Mouse (Mus musculus) urinary bladder, adult 18-20 months (tissue): ENCODE measurements at regions not wholly inside any gene's neighbourhood (a gene's known extent, or its start where the extent isn't known, plus 50 kb on each side); places are given as distances from the start of the nearest gene placed in this dataset.
"Not testable (repeated sequence)": the region's sequence is repeated elsewhere in the genome, so short reads cannot be mapped to it uniquely, and the experiment has no call there.

Experiments
- DNase-seq, 2 experiments: peaks; one replicate each; pipeline ENCODE4 v3.0.0; 2022; ENCODE audit warnings: low spot score in 2 of 2, mixed read lengths in 2 of 2

DNA sequence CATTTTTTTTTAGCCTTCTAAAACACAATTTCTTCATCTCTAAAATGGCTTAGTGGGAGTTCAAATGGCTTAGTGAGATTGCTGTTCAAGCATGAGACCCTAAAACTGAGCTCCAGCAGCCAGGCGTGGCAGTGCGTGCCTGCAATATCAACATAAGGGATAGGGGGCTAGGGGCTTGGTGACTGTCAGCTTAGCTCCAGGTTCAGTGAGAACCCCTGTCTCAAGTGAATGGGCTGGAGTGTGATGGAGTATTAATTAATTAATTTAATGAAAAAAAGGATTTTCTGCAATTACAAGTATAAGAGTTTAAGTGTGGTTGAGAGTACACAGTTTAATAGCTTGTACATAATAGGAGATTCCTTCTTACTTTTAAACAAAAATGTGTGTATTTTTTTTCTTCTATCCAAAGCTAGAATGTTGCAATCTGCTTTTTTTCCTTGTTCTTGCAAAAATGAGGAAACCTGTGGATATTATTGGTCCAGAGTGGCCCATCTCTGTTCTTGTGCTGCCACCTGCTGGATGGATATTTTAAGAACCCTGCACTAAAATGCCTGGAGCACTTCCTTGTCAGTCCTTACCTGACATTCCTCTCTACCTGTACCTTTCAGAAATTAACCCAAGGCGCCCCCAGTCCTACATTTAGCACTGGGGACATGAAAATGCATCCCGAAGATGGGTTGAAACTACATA, 54.0 kb upstream of the Usp47 start:
- DNase-seq: peak; percentile 64 to 69

DNA sequence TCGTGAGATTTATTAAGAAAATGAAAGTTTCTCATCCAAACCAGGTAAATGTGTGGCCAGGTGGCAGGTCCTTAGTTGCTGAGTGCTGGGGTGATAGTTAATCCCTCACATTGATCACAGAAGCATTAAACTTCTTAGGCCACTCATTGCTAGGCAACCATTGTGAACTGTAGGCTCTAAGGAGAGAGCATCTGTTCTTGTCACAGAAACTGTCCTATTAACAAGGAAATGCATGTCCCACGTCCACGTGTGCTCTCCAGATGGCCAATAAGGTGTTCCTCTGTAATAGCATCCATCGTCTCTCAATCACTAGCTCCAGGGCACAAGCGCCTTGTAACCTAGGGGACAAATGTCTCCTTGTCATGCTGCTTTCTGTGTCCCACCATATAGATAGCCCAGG, 55.0 kb upstream of the Usp47 start:
- no peak for DNase-seq

DNA sequence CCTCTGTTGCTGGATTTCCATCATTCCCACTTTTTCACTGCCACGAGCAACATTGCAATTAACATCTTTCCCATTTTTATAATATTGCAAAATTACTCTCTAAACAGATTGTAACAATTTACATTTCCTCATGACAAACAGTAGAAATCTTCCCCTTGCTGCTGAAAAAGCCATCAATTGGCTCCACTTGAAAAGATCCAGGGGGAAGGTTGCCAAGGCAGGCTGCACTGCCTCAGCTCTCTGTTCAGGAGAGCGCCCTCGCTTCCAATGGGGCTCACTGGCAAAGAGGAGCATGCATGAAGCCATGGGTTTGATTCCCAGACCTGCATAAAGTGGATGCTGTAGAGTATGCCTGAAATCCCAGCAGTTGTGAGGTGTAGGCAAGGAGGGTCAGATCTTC, 56.6 kb upstream of the Usp47 start:
- DNase-seq: no peak

DNA sequence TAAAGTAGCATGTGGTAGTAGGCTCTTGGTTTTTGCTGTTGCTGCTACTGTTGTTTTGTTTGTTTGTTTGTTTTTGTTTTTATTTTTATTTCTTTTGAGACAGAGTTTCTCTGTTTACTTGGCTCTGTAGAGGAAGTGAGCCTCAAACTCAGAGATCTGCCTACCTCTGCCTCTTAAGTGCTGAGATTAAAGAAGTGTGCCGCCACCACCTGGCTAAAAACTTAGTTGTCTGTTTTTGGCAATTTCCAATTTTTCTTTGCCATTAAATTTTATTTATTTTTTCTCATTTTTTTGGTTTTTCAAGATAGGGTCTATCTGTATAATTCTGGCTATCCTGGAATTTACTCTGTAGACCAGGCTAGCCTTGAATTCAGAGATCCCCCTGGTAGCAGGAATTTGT, 59.3 kb upstream of the Usp47 start:
- no peak for DNase-seq

DNA sequence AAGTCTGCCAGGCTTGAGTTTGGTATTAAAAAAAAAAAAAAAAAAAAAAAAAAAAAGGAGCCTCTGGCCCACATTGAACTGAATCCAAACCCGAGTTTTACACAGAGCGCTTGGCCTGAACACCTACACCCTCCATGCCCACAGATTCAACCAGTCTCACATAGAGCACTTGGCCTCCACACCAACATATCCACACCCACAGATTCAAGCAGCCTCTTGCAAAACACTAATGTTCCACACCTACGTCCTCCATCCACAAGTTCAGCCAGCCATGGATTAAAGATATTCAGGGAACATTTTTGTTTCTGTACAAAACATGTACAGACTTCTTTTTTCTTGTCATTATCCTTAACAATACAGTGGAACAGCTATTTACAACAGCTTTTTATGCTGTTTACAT, 63.3 kb upstream of the Usp47 start:
- DNase-seq: no peak

DNA sequence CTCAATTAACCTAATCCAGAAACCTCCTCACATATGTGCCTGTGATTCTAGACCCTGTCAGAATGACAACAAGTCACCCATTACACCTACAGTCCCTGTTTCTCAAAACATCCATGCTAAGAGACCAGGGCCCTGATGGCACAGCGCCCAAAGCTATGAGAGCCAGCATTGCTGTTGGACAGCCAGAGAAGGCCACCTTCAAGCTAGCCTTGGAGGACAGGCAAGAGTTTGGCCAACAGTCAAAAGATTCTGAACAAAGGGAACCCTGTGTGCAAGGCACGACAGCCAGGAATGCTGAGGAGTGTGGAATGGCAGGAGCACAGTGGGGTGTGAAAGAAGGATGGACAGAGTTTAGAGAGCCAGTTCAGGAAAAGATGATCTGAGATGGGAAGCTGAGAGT, 66.6 kb upstream of the Usp47 start:
- DNase-seq: no peak

DNA sequence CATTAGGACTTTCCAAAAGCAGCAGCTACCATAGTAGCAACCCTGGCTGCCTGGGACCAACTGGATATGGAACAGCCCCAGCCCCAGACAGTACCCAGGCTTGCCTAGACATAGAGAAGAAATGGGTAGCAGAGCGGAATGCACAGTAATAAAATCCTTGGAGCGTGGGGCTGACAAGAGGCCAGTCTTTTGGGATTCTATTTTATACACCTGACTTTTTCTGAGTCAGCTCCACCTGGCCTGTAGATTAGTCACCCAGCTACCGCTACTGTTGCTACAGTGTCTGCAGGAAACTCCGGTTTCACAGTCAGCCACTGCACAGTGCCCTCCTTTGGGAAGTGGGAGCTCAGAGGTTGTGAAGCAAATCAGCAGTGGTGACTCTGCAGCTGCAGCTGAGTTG, 83.7 kb upstream of the Usp47 start:
- DNase-seq: peak in 1 of 2 experiments; percentile 3

DNA sequence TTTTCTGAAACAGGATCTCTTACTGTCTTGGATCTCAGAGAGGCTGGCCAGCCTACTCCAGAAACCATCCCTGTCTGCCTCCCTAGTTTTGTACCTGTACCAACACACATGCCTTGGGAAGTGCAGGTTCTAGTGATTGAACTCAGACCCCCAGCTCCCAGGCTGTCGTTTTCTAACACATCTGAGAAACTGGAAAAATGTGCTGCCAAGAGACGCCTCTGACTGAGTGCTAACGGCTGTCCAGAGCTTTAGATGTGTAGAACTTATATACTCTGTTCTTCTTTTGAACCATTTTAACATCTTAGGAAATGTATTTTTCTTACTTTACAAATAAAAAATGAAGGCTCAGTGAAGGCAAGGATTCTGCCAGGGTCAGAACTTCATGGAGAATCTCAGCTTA, 85.8 kb upstream of the Usp47 start:
- no peak for DNase-seq

DNA sequence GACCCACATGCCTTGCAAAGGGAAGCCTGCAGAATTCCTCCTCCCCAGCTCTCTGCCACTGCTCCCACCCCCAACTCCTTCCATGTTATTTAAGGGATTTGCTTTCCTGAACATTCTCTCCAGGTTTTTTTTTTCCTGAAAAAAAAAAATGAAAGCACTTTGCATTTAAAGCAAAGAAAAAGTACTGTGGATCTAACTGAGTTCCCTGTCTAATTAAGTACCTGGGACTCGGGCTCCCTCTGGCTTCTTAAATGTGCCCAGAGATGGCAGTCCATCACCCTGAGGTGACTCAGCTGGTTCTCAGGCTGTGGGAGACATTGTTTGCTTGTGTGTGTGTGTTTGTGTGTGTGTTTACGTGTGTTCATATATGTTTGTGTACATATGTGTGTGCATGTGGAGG, 86.2 kb upstream of the Usp47 start:
- DNase-seq: no peak

DNA sequence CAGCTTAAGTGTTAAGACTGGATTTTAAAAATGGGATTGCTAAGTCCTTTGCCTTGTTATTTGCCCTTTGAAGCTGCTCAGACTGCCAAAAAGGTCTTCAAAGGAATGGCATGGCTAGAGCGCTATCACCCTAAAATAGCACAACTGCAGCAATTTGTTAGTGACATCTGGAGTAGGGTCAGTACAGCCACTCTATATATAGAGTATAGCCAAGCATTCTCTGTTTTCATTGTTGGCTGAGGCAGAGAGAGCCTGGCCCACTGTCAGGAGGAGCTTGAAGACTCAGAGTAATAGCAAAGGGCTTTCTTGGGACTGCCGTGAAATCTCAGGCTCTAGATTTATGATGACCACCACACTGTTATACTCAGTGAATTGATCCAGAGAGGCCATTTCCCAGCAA, 90.6 kb upstream of the Usp47 start:
- no peak for DNase-seq

DNA sequence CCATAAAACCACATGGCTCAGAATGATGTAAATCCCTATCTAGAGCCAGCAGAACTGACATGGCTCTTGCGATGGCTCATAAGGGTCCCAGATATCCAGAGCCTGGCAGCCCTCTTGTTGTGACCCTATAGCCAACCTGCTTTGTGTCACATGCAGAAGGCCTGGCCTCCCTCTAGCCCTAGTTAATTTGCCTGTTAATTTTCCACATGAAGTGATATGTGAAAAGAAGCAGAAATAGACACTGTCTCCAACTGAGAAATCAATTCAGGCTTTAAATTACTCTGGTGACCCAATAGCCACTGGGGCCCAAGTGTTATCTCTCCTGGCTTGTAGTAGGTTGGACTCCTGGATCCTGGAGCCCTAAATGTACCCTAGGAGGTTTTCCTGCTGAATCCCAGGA, 103.3 kb upstream of the Usp47 start:
- DNase-seq: no peak

DNA sequence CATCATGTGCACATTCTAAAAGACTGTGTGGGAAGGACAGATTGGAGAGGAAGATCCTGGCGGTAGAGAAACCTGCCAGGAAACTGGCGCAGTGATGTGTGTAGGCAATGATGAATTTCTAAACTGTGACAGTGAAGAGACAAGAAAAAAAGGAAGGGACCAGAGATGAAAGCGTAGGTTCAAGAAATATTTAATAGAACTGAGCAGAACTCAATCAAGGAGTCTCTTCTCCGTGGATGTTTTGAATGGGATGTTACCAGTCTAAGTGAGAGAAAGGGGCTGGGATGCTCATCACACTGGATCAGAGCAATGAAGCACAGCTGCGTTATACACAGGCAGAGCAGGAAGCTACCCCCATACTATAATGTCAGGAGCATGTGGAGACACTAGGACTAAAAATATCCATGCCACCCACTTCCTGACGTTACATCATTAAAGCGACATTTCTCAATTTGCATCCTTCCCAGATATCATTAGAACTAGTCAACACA, 119.5 kb upstream of the Usp47 start:
- DNase-seq: no peak

DNA sequence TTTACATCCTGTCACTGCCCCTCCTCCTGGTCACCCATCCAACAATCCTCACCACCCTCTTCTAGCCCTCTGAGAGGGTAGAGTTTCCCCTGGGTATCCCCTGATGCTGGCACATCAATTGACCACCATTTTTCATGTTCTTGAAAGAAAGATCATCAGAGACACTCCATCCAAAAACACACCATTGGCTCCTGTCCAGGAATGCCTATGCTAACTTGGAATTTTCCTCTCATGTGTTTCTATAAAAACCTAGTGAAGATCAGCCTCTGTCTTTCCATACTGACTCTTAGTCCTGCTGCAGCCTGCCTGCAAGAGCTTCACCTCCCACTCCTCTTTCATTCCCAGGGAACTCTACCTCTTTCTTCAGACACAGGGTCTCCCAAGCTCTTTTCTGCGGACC, 117.2 kb upstream of the Galnt18 start:
- no peak for DNase-seq

DNA sequence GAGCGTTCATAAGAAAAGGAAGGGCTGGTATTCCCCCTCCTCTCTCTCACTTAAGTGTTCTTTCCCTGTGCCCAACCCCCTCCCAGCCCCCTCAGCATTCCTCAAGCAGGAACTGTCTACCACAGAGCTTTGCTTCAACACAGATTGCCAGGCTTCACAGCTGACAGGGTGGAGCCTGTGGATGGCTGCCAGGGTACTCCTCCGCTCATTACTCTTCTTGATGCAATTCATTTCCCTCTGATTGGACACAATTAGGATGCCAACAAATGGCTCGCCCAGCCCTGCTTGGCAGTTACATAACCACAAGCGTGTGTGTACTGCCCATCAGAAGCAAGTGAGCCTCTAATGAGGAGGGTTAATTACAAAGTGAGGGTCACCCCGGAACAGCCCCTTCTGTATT, 116.5 kb upstream of the Galnt18 start:
- DNase-seq: peak in 1 of 2 experiments; percentile 15

DNA sequence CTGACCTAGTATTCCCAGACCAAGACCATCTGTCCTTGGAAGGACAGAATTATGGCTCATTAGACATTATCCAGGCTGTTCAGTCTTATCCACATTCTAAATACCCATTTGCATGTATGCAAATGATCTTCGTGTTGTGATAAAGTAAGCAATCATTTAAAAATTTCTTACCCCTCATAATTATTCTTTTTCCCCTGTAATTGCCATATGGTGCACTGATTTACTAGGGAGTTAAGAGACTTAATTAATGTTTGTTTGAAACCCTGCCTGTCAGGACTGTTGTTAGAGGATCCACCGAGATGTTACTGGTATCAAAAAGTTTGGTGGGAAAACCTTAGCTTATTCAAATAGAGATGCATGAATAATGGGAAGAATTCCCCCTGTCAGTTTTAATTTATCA, 103.2 kb upstream of the Galnt18 start:
- DNase-seq: no peak

DNA sequence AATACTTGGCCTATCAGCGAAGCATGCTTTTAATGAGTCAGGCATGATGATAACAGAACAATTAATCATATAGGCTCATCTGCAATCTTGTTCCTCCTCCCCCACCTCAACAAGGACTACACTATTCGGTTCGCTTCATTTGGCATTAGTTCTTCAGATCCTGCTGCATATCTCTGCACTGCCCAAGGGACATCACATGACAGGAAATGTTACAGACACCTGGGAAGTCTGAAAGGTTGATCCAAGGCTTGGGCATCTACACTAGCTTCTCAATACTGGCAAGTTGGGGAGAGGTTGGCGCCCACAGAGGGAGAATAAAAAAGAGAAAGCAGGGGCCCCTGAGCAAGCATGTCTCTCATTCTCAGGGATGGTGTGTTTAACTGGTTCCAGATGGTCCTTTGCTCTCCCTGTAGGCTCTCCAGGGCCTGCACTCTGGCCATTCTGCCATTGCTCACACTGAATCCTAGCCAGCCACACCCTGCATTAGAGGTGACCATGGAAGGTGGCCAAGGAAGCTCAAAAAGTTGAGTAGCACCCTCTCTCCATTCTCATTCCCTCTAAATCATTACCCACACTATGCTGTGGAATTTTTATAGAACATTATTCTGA, 100.4 kb upstream of the Galnt18 start:
- no peak for DNase-seq

DNA sequence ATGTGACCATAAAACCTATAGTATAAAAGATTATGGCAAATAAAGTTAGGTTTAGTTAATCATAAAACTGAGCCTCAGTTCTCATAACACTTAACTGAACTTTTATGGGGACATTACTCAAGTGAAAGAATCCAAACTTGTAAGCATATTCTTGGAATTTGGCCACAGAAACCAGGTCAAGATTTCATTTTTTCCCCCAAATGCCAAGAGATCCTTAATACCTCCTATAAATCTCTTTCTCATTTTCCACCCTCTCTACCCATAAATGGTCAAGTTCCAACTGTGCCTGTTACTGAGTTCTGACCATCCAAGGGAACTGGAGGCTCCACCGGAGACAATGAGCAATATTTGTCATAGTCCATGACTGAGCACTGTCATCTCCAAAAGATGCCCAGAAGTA, 97.8 kb upstream of the Galnt18 start:
- no peak for DNase-seq

DNA sequence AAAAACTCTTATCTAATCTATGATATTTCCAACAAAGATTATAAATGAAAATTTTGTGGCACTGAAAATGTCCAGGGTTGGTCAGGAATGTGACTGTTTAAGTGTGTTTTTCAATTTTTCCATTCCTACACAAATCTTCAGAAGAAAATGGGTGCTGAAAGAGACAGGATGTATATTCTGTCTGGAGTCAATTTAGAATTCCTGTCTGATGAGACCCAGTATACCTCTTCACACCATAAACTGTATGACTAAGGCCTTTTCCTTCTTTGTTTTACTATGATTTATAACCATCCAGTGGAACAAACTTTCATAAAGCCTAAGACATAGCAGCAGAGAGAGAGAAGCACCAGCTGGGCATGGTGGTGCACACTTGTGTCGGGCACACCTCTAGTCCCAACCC, 96.2 kb upstream of the Galnt18 start:
- no peak for DNase-seq

DNA sequence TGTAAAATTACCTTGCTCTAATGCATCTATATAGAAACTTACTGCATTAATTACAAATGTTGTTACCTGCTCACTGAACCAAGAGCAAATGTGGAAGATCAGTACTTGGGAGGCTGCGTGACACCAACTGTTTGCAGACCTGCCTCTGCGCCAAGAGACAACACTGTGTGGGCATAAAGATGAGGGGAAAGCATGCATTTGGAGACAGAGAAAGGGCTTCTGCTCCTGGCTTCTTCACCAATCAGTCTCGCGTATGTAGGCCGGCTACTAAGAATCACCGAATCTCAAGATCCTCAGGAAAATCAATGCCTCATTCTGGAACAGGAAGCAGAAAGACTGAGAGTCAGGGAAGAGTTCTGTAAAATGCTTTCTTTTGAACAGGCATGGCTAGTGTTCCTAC, 89.6 kb upstream of the Galnt18 start:
- DNase-seq: no peak

DNA sequence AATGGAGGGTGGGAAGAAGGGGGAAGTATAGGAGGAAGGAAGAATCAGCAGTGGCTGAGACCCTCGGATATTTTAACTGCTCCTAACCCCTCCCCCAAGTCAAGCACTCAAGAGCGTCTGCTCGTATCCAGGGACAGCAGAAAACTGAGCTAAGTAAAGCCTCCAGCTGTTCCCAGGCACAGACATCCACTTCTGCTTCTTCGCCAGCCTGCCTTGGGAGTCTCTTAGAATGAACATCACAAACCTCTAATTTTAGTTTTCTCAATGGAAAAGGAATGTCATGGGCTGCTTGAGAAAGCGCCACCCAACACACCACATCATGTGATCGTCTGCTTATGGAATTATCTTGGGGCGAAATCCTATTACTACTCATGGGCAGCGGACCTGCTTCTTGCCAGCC, 83.3 kb upstream of the Galnt18 start:
- DNase-seq: no peak

DNA sequence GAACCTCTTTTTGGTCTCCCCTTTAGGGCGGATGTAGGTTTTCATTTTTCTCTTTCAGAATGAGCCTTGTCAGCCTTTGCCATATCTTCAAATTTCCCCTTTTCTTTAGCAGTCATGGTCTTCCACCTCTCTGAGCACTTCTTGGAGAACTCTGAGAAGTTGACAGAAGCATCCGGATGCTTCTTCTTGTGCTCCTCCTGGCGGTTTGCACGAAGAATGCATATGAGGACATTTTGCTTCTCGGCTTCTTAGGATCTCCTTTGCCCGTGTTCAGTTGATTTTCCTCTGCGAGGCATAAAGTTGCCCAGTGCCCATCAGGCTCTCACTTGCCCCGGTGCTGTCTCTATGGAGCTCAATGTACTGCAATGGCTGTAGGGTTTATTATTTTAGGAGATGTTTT, 78.5 kb upstream of the Galnt18 start:
- not testable (repeated sequence) for DNase-seq

DNA sequence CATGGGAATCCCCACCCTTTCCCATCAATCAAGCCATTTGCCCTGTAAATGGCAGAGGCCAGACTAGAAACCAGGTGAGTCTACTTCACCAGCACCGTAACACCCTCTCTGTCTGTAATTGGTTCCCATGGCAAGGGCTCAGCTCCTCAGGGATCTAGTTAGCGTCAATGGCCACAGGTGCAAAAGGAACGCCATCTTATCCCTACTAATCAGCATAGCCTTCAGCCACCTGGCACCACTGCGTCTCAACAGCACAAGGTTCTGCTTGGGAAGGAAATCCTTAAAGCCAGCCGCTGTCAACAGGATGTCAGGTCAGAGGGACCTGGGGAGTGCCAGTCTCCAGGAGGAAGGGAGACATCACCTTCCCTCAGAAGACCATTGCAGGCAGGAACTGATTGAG, 77.2 kb upstream of the Galnt18 start:
- no peak for DNase-seq

DNA sequence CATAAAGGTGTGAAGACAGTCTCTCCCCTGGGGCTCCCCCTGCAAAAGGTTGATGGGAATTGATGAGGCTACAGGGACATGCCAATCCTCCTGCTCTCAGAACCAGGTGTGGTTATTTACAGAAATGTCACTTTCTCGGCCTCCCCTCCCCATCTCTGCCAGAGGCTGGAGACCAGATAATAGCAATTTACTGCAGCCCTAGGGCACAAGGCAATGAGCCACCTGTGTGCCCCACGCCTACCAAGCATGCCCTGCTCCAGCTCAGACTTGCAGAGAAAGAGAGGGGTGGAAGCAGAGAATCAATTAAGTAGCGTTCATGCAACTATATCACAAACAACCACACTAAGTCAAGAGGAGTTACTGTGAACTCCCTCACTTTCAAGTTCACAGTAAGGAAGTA, 75.5 kb upstream of the Galnt18 start:
- no peak for DNase-seq

DNA sequence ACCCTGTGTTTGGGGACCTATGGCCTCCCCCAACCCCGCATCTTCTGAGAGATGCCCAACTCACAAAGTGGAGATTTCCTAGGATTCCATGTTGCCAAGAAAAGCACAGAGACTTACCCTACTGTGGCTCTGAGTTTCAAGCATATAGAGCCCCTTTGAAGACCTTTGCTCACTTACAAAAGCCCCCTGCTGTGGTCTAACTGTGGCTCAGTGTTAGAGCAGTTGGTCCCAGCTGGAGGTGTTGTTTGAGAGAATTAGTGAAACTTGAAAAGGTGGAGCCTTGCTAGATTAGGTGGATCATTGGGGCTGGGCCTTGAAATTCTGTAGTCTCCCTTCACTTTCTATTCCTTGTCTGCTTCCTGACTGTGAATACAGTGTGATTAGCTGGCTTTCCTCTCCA, 66.6 kb upstream of the Galnt18 start:
- no peak for DNase-seq
